Mouse (Mus musculus): ENCODE measurements at regions not wholly inside any gene's neighbourhood (a gene's known extent, or its start where the extent isn't known, plus 50 kb on each side); places are given as distances from the start of the nearest gene placed in this dataset.

DNA sequence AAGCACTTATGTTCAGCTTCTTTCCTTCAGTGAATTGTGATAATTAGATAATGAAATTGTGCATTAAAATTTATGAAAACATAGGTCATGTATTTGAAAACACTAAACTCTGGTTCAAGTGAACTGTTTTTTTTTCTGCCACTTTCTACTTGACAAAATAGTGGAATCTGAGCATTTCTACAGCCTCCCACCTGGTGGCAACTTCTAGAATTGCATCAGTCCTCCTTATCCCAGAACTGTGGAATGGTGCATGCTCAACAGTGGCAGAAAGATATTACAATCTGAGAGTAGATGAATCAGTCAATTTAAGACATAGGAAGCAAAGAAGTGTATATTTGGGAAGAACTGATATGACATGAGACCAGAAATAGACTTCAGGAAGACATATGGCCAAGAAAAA, 84.1 kb upstream of the Gm28269 start:
- DNase-seq (ENCODE audit: low spot score) = peak; percentile 32

DNA sequence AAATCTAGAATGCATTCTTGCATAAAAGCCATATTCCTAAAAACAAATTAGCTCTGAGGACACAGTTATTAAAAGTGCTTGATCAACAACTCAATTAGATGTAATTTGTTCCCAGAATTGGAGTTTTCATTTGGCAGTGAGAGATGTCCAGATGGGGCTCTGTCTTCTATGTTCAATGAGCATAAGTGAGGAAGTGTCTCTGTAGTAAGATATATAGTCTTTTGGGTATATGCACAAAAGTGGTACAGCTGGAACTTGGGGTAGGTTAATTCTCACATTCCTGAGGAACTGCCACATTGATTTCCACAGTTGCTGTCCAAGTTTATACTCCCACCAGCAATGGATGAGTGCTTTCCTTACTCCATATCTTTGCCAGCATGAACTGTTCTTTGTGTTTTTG, 64.3 kb upstream of the Gm28269 start:
- DNase-seq (ENCODE audit: low spot score) = no peak

DNA sequence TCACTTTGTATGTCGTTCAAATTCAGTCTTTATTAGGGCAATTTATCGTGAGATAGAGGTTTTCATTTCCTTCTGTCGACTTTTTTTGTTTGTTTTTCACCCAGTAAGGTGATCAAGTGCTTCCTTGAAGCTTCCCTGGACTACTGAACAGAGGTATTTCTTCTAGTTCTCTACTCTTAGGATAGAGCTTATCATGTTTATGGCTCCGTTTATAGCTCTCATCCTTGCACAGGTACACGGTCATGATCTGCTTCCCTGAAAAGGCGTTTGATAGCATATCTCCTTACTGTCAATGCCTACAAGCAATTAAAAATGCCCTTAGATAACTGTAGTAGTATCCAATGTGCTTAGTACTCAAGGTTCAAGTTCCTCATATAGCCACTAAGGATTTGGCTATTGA, 56.9 kb upstream of the Gm28269 start:
- no peak for DNase-seq (ENCODE audit: low spot score)
